Mouse (Mus musculus) Muller cell, postnatal 12 days (primary cell): ENCODE measurements at regions not wholly inside any gene's neighbourhood (a gene's known extent, or its start where the extent isn't known, plus 50 kb on each side); places are given as distances from the start of the nearest gene placed in this dataset.
"Not testable (repeated sequence)": the region's sequence is repeated elsewhere in the genome, so short reads cannot be mapped to it uniquely, and the experiment has no call there.

Experiments used
- DNase-seq: peaks from one replicate; pipeline ENCODE4 v3.0.0-alpha.2; 2015; ENCODE audit errors: inconsistent ontology term

DNA sequence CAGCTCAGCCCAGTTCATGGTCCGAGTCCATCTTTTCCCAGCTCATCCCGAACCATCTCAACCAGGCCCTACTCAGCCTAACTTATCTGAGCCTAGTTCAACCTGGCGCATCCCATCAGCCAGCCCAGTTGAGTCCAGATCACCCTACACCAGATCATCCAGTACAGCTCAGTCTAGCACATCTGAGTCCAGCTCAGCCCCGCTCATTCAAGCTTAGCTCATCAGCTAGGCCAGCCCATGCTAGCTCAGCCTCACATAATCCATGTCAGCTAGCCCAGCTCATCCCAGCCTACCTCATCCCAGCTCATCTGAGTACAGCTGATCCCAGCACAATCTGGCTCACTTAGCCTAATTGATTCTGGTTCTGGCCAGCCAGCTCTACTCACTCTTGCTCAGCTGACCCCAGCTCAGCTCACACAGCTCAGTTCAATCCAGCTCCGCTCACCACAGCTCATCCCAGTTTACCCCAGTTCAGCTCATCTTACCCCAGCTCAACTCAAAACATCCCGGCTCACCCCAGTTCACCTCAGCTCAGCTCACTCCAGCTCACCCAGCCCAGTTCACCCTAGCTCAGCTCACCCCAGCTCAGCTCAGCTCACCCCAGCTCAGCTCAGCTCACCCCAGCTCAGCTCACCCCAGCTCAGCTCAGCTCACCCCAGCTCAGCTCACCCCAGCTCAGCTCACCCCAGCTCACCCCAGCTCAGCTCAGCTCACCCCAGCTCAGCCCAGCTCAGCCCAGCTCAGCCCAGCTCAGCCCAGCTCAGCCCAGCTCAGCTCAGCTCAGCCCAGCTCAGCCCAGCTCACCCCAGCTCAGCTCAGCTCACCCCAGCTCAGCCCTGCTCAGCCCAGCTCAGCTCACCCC is 65.3 kb upstream of the Adam6b start:
- DNase-seq = no peak

DNA sequence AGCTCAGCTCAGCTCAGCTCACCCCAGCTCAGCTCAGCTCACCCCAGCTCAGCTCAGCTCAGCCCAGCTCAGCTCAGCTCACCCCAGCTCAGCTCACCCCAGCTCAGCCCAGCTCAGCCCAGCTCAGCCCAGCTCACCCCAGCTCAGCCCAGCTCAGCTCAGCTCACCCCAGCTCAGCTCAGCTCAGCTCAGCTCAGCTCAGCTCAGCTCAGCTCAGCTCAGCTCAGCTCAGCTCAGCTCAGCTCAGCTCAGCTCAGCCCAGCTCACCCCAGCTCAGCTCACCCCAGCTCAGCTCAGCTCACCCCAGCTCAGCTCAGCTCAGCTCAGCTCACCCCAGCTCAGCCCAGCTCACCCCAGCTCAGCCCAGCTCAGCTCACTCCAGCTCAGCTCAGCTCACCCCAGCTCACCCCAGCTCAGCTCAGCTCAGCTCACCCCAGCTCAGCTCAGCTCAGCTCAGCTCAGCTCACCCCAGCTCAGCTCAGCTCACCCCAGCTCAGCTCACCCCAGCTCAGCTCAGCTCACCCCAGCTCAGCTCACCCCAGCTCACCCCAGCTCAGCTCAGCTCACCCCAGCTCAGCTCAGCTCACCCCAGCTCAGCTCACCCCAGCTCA is 64.6 kb upstream of the Adam6b start:
- DNase-seq = not testable (repeated sequence)

DNA sequence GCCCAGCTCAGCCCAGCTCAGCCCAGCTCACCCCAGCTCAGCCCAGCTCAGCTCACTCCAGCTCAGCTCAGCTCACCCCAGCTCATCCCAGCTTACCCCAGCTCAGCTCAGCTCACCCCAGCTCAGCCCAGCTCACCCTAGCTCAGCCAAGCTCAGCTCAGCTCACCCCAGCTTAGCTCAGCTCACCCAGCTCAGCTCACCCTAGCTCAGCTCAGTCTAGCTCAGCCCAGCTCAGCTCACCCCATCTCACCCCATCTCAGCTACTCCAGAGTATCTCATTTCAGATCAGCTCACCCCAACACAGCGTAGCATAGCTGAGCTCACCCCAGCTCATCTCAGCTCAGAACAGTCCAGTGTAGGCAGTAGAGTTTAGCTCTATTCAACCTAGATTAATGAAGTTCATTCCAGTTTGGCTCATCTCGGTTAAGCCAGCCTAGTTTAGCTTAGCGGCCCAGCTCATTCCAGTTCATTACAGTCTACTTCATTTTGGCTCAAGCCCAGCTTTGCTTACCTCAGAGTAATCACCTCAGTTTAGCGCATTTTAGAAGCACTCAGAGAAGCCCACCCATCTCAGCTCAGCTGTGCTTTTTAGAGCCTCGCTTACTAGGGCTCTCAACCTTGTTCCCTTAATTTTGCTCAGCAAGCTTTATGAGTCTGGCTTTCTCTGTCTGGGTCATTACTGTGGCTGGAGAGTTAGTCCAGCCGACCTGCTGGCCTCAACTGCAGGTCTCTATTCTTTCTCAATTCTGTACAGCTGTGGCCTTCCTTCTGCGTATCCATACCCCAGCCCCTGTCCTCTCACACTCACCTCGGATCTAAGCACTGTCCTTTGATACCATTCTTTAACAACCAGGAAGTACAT is 63.9 kb upstream of the Adam6b start:
- no peak for DNase-seq

DNA sequence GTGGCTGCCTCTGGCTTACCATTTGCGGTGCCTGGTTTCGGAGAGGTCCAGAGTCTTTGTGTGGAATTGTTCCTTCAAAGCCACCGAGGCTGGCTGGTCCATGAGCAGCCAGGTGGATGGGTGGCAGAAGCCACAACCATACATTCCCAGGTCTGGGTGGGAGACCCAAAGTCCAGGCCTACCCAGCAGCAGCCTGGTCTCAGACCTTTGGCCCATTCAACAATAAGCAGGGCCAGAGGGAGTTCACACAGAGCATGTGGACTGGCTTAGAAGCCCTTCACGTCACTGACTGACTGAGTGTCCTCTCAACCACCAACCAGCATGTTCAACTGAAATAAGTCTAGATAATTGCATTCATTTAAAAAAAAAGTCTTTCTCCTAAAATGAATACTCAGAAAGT is 62.7 kb upstream of the Adam6b start:
- DNase-seq = no peak

DNA sequence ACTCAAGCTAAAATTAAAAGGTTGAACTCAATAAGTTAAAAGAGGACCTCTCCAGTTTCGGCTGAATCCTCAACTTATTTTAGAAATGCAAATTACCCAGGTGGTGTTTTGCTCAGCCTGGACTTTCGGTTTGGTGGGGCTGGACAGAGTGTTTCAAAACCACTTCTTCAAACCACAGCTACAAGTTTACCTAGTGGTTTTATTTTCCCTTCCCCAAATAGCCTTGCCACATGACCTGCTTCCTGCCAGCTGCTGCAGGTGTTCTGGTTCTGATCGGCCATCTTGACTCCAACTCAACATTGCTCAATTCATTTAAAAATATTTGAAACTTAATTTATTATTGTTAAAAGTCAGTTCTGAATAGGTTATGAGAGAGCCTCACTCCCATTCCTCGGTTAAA is 62.0 kb upstream of the Adam6b start:
- DNase-seq = no peak

DNA sequence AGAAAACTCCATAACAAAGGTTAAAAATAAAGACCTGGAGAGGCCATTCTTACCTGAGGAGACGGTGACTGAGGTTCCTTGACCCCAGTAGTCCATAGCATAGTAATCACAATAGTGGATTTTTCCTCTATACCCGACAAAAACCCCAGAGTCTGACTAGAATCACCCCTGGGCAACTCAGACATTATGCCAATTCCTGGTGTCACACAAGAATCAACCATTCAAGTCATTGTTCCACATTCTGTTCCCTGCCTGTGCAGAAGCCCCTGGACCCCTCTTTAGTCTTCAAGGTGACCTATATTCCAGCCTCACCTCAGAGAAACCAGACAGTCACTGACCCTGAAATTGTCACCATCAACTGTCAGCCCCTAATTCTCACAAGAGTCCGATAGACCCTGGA is 60.9 kb upstream of the Adam6b start:
- no peak for DNase-seq

DNA sequence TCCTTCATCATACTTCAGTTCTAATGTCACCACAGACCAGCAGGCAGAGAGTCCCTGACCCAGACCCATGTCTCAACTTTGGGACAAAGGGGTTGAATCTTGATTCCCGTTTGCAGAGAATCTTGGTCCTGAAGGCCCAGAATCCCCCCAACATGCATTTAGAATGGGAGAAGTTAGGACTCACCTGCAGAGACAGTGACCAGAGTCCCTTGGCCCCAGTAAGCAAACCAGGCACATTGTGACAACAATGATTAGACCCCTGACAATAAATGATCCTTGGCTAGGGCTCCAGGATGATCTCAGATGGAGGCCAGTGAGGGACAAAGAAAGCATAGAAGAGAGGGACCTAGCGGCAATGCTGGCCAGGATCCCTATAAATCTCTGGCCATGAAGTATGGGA is 60.4 kb upstream of the Adam6b start:
- DNase-seq = no peak

DNA sequence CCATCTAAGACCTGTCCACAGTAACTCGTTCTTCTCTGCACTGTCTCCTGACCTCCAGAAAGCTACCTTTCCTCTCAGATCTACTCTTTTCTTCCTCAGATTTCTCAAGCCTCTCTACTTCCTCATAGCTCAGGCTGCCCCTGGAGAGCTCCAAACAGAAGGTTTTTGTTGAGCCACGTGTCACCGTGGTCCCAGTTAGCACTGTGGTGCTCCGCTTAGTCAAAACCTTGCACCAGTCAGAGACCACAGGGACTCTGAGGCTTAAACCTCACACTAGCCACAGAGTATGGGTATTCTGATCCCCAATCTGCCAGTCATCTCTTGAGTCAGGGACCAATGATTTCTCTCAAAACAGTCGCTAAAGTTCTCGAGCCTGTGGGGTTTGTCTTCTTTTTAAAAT is 59.0 kb upstream of the Adam6b start:
- no peak for DNase-seq
